Mouse (Mus musculus): Measurements from ENCODE around the gene Gm9958. TPM values are rescaled to one million over a fixed set of nuclear protein-coding genes. Genes with fewer than 3 reads are reported as not detected.
A peak's percentile ranks its signal among the peaks of the same experiment; 100 is the strongest.

The Gm9958 gene
- total RNA-seq (2014; rRNA removed) (1.2 and 1.3 TPM in 2 replicates), polyA plus RNA-seq (2012; rRNA removed) (0.87 and 0.97 TPM in 2 replicates)

DNA sequence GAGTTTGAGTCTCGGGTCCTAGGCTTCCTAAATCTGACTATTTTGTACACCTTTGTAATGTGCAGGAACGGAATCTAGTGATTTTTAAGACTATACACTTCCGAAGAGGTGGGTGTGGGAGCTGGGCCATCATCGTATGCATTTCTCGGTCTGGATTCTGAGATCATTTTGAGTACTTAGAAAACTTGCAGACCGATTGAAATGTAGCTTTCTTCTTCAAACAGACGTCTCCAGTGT lies at the start of gene Gm9958:
Gene Gm9958, plus strand, starts transcription at position 138 of the 237 bp plus-strand sequence.
- peaks cover 15% of the 10 kb centered on the region for H3K4me1 ChIP-seq (ENCODE audit: control insufficient read depth, insufficient read depth, low read length)
- TF ChIP-seq POLR2A (IDR thresholded peaks at IDR 0.05; ENCODE audit: extremely low read depth, insufficient read depth, low read length) (no peak), CTCF (IDR thresholded peaks at IDR 0.05; ENCODE audit: low read depth, low read length) (no peak)
- no peak for DNase-seq (ENCODE audit: extremely low read depth, low read depth, low spot score)
- WGBS: 0% methylated on average over 7 of the region's 7 CpGs
- peaks cover 13% of the 10 kb centered on the region for H3K79me2 ChIP-seq (ENCODE audit: control insufficient read depth, insufficient read depth, low read length)
- H3K27me3 ChIP-seq (ENCODE audit: control insufficient read depth, insufficient read depth, low read length): no peaks in the 10 kb centered on the region
- H3K9ac ChIP-seq (ENCODE audit: low read depth, low read length): peak within 1 kb of the TSS; percentile 100
- peak within 1 kb of the TSS; percentile 99 for H3K27ac ChIP-seq (replicated peaks; ENCODE audit: insufficient read depth, low read depth, low read length)
- peak within 1 kb of the TSS; percentile 96 for H3K4me3 ChIP-seq (ENCODE audit: insufficient read depth, low read depth, low read length)
- H3K36me3 ChIP-seq (ENCODE audit: control insufficient read depth, insufficient read depth, low read length): peaks cover 3% of the 10 kb centered on the region; the same call in 1 of the 2 replicates

DNA sequence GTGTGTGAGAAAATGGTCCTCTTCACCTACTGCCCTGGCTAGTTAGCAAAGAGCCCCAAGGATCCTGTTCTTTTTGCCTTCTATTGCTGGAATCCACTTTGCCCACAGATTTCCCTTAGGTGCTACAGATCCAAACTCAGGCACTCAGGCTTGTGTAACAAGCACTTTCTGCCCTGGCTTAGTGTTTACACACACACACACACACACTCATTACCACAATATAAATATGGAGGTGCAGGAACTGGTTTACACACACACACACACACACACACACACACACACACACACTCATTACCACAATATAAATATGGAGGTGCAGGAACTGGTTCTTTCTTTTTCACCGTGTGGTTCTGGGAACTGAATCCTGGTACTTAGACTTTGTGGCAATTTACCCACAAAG lies 35.9 kb upstream of the Gm9958 start:
- H3K27me3 ChIP-seq (ENCODE audit: control insufficient read depth, insufficient read depth, low read length): no peaks in the 10 kb centered on the region
- 33% methylated on average over 1 of the region's 1 CpGs for WGBS
- H3K27ac ChIP-seq (replicated peaks; ENCODE audit: insufficient read depth, low read depth, low read length): no peak overlapping the region; the same call in 1 of the 2 replicates
- DNase-seq (ENCODE audit: extremely low read depth, low read depth, low spot score): peak; percentile 35
- H3K79me2 ChIP-seq (ENCODE audit: control insufficient read depth, insufficient read depth, low read length): peaks cover 14% of the 10 kb centered on the region; the same call in 1 of the 2 replicates
- H3K4me3 ChIP-seq (ENCODE audit: insufficient read depth, low read depth, low read length): no peak overlapping the region
- H3K9ac ChIP-seq (ENCODE audit: low read depth, low read length): no peak overlapping the region
- no peak for TF ChIP-seq CTCF (IDR thresholded peaks at IDR 0.05; ENCODE audit: low read depth, low read length)
- no peak for TF ChIP-seq POLR2A (IDR thresholded peaks at IDR 0.05; ENCODE audit: extremely low read depth, insufficient read depth, low read length)
- no peaks in the 10 kb centered on the region; the same call in 1 of the 2 replicates for H3K36me3 ChIP-seq (ENCODE audit: control insufficient read depth, insufficient read depth, low read length)
- H3K4me1 ChIP-seq (ENCODE audit: control insufficient read depth, insufficient read depth, low read length): peaks cover 13% of the 10 kb centered on the region; the same call in 1 of the 2 replicates

DNA sequence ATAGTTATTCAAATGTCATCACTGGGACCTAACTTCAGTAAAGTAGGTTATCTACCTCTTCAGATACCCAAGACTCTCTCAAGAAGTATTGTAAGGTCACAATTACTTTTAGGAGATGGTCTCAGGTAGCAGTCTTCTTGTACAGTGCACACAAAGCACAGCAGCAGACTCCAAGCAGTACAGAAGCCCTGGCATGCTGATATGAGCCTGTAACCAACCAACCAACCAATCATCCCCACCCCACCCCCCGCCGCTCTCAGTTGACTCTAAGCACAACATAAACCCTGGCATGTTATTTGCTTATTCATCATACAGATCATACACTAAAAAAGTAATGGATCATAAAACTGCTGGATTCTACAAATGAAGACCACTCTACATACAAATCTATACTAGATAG lies 34.5 kb upstream of the Gm9958 start:
- peaks cover 13% of the 10 kb centered on the region; the same call in 1 of the 2 replicates for H3K4me1 ChIP-seq (ENCODE audit: control insufficient read depth, insufficient read depth, low read length)
- H3K79me2 ChIP-seq (ENCODE audit: control insufficient read depth, insufficient read depth, low read length): peaks cover 14% of the 10 kb centered on the region; the same call in 1 of the 2 replicates
- H3K27ac ChIP-seq (replicated peaks; ENCODE audit: insufficient read depth, low read depth, low read length): no peak overlapping the region
- no peak overlapping the region for H3K9ac ChIP-seq (ENCODE audit: low read depth, low read length)
- DNase-seq (ENCODE audit: extremely low read depth, low read depth, low spot score): no peak
- H3K4me3 ChIP-seq (ENCODE audit: insufficient read depth, low read depth, low read length): no peak overlapping the region
- H3K36me3 ChIP-seq (ENCODE audit: control insufficient read depth, insufficient read depth, low read length): no peaks in the 10 kb centered on the region; the same call in 1 of the 2 replicates
- no peak for TF ChIP-seq CTCF (IDR thresholded peaks at IDR 0.05; ENCODE audit: low read depth, low read length)
- TF ChIP-seq POLR2A (IDR thresholded peaks at IDR 0.05; ENCODE audit: extremely low read depth, insufficient read depth, low read length): no peak
- no peaks in the 10 kb centered on the region for H3K27me3 ChIP-seq (ENCODE audit: control insufficient read depth, insufficient read depth, low read length)
- WGBS: 100% methylated on average over 2 of the region's 2 CpGs

DNA sequence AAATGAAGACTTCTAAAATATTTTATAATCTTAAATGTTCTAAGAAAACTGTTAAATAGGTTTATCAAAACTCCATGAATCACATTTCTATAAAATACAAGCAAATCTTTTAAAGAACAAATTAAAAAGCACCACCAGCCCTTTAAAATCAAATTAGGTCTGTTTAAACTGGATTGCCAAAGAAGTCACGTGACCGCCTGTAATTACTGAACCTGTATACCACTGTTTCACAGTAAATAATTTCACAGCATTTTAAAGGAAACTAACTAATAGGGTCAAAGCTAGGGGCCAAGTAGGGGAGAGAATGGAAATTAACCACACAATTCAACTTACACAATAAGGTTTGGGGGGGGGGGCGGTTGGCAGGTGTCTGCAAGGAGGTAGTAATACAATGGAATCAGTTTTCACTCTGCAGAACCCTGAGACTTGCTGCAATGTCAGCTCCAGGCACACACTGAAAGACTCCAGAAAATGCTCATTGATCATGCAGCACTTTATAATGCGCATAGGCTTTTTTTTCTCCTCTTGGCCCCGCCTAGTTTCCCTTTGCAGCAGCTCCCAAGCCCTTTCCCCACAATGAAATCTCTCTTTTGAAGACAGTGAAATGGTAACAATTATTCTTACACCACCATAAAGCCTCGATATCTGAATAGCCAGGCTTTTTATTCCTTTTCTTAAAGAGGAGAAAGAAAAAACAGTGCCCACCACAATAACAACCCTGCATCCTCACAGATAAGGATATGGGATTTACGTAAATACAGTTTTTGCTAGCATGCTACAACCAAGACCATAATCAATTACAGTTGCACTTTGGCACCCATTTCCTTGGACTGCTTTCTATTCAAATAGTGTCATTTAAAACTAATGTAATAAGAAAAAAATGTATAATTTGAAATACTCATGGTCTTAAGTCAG lies 28.6 kb upstream of the Gm9958 start:
- H3K27ac ChIP-seq (replicated peaks; ENCODE audit: insufficient read depth, low read depth, low read length): no peak overlapping the region
- TF ChIP-seq CTCF (IDR thresholded peaks at IDR 0.05; ENCODE audit: low read depth, low read length) (no peak), POLR2A (IDR thresholded peaks at IDR 0.05; ENCODE audit: extremely low read depth, insufficient read depth, low read length) (no peak)
- WGBS: 45% methylated on average over 7 of the region's 7 CpGs

DNA sequence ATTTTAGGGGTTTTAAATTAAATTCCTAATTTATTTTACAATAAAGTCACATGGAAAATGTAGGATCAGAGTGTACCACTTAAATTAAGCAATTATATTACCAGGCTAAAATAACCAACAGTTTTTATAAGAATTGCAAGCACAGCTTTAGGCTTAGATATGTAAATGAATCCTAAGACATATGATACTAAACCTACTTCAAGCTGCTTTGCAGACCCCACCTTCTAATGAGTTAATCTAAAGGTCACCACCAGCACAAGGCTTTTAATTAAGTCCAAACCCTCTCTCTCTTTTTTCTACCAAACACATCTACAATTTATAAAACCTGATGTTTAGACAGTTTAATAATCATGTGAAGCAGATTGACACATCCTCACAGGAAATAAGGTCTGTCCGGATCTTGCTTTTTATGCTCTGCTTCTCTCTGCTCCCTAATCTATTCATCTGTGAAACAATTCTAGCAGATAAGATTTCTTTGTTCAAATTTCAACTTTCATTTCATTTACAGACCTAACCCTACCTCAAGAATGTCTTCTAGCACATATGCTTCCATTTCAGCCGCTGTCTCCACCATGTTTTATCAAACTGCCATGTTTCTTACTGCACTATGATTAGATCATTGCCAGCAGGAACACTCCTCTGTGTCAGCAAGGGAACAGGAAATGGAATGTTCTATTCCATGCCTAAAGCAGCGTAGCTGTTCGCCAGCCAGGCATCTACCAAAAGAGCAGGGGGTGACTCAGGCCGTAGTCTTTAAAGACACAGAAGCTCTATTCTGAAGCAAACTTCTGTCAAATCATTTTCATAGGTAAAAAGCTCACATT lies 27.7 kb upstream of the Gm9958 start:
- Histone ChIP-seq H3K9ac (ENCODE audit: low read depth, low read length) (no peak overlapping the region), H3K27me3 (ENCODE audit: control insufficient read depth, insufficient read depth, low read length) (no peaks in the 10 kb centered on the region), H3K4me1 (ENCODE audit: control insufficient read depth, insufficient read depth, low read length) (peaks cover 13% of the 10 kb centered on the region; the same call in 1 of the 2 replicates), H3K4me3 (ENCODE audit: insufficient read depth, low read depth, low read length) (peak overlapping the region; percentile 35; the same call in 1 of the 2 replicates), H3K79me2 (ENCODE audit: control insufficient read depth, insufficient read depth, low read length) (peaks cover 5% of the 10 kb centered on the region; the same call in 1 of the 2 replicates), H3K36me3 (ENCODE audit: control insufficient read depth, insufficient read depth, low read length) (no peaks in the 10 kb centered on the region), H3K27ac (replicated peaks; ENCODE audit: insufficient read depth, low read depth, low read length) (no peak overlapping the region)
- WGBS: 34% methylated on average over 5 of the region's 5 CpGs
- TF ChIP-seq POLR2A (IDR thresholded peaks at IDR 0.05; ENCODE audit: extremely low read depth, insufficient read depth, low read length): no peak
- no peak for TF ChIP-seq CTCF (IDR thresholded peaks at IDR 0.05; ENCODE audit: low read depth, low read length)
- DNase-seq (ENCODE audit: extremely low read depth, low read depth, low spot score): peak; percentile 65

More for the DNA sequence above, 28.6 kb upstream of the Gm9958 start:
- Histone ChIP-seq H3K4me3 (ENCODE audit: insufficient read depth, low read depth, low read length) (no peak overlapping the region), H3K27me3 (ENCODE audit: control insufficient read depth, insufficient read depth, low read length) (no peaks in the 10 kb centered on the region), H3K79me2 (ENCODE audit: control insufficient read depth, insufficient read depth, low read length) (peaks cover 5% of the 10 kb centered on the region; the same call in 1 of the 2 replicates), H3K4me1 (ENCODE audit: control insufficient read depth, insufficient read depth, low read length) (peaks cover 13% of the 10 kb centered on the region; the same call in 1 of the 2 replicates), H3K36me3 (ENCODE audit: control insufficient read depth, insufficient read depth, low read length) (no peaks in the 10 kb centered on the region; the same call in 1 of the 2 replicates), H3K9ac (ENCODE audit: low read depth, low read length) (no peak overlapping the region)
- DNase-seq (ENCODE audit: extremely low read depth, low read depth, low spot score): peak; percentile 58

All from liver, adult 2 months (tissue).